Mouse (Mus musculus): Measurements from ENCODE around the gene Gpr108.

Gene Gpr108

GRCm38 (mm10) chr17:57248201-57248699 lies at the start of gene Gpr108:
TSS of gene Gpr108 (minus strand) at chr17:57248446.
- in situ Hi-C loops (cut with MboI, MseI), result loop anchor here (25.0 kb wide), 1 partner anchor 1536 kb away; the partner anchor contains the start of gene Pot1b

- in situ Hi-C loops (cut with MboI, MseI), result loop anchor here (25.0 kb wide), 1 partner anchor 1010 kb away; the partner anchor contains the start of genes Plin3 and Ticam1
Measured at GRCm38 (mm10) chr17:57297040-57297439, 48.8 kb upstream of the Gpr108 start.

- in situ Hi-C loops (cut with MboI, MseI), result loop anchor here (25.0 kb wide), 1 partner anchor 1009 kb away; the partner anchor contains the start of genes Plin3 and Ticam1
Measured at GRCm38 (mm10) chr17:57295935-57296334, 47.7 kb upstream of the Gpr108 start.

GRCm38 (mm10) chr17:57292968-57293367 lies 44.7 kb upstream of the Gpr108 start:
- in situ Hi-C loops (cut with MboI, MseI), result loop anchor here (25.0 kb wide), 1 partner anchor 1006 kb away; the partner anchor contains the start of genes Plin3 and Ticam1

GRCm38 (mm10) chr17:57292302-57292701 lies 44.1 kb upstream of the Gpr108 start:
- in situ Hi-C loops (cut with MboI, MseI), result loop anchor here (25.0 kb wide), 1 partner anchor 1005 kb away; the partner anchor contains the start of genes Plin3 and Ticam1

GRCm38 (mm10) chr17:57290671-57291055 lies 42.4 kb upstream of the Gpr108 start:
- in situ Hi-C loops (cut with MboI, MseI), result loop anchor here (25.0 kb wide), 1 partner anchor 1003 kb away; the partner anchor contains the start of genes Plin3 and Ticam1

- in situ Hi-C loops (cut with MboI, MseI), result loop anchor here (25.0 kb wide), 1 partner anchor 1003 kb away; the partner anchor contains the start of genes Plin3 and Ticam1
Measured at GRCm38 (mm10) chr17:57290001-57290670, 41.9 kb upstream of the Gpr108 start.

GRCm38 (mm10) chr17:57289252-57289651 lies 41.0 kb upstream of the Gpr108 start:
- in situ Hi-C loops (cut with MboI, MseI), result loop anchor here (25.0 kb wide), 1 partner anchor 1002 kb away; the partner anchor contains the start of genes Plin3 and Ticam1

GRCm38 (mm10) chr17:57286718-57287355 lies 38.6 kb upstream of the Gpr108 start:
- in situ Hi-C loops (cut with MboI, MseI), result loop anchor here (25.0 kb wide), 1 partner anchor 1000 kb away; the partner anchor contains the start of genes Plin3 and Ticam1

GRCm38 (mm10) chr17:57285077-57285476 lies 36.8 kb upstream of the Gpr108 start:
- in situ Hi-C loops (cut with MboI, MseI), result loop anchor here (25.0 kb wide), 1 partner anchor 998 kb away; the partner anchor contains the start of genes Plin3 and Ticam1

- in situ Hi-C loops (cut with MboI, MseI), result loop anchor here (25.0 kb wide), 1 partner anchor 997 kb away; the partner anchor contains the start of genes Plin3 and Ticam1
Measured at GRCm38 (mm10) chr17:57283906-57284305, 35.7 kb upstream of the Gpr108 start.

GRCm38 (mm10) chr17:57280411-57280810 lies 32.2 kb upstream of the Gpr108 start:
- in situ Hi-C loops (cut with MboI, MseI), result loop anchor here (25.0 kb wide), 1 partner anchor 993 kb away; the partner anchor contains the start of genes Plin3 and Ticam1

- in situ Hi-C loops (cut with MboI, MseI), result loop anchor here (25.0 kb wide), 1 partner anchor 992 kb away; the partner anchor contains the start of genes Plin3 and Ticam1
Measured at GRCm38 (mm10) chr17:57279591-57280224, 31.5 kb upstream of the Gpr108 start.

GRCm38 (mm10) chr17:57278943-57279590 lies 30.8 kb upstream of the Gpr108 start, which contains the start of gene Vav1:
TSS of gene Vav1 (plus strand) at chr17:57279100.
- in situ Hi-C loops (cut with MboI, MseI), result loop anchor here (25.0 kb wide), 1 partner anchor 992 kb away; the partner anchor contains the start of genes Plin3 and Ticam1

- in situ Hi-C loops (cut with MboI, MseI), result loop anchor here (25.0 kb wide), 1 partner anchor 991 kb away; the partner anchor contains the start of genes Plin3 and Ticam1
Measured at GRCm38 (mm10) chr17:57278537-57278936, 30.3 kb upstream of the Gpr108 start.

GRCm38 (mm10) chr17:57277598-57278261 lies 29.5 kb upstream of the Gpr108 start:
- in situ Hi-C loops (cut with MboI, MseI), result loop anchor here (25.0 kb wide), 1 partner anchor 990 kb away; the partner anchor contains the start of genes Plin3 and Ticam1

GRCm38 (mm10) chr17:57276634-57277121 lies 28.4 kb upstream of the Gpr108 start:
- in situ Hi-C loops (cut with MboI, MseI), result loop anchor here (25.0 kb wide), 1 partner anchor 989 kb away; the partner anchor contains the start of genes Plin3 and Ticam1

GRCm38 (mm10) chr17:57275997-57276351 lies 27.7 kb upstream of the Gpr108 start:
- in situ Hi-C loops (cut with MboI, MseI), result loop anchor here (25.0 kb wide), 1 partner anchor 989 kb away; the partner anchor contains the start of genes Plin3 and Ticam1

All from T-helper 1 cell (primary cell).